Mouse (Mus musculus): Measurements from ENCODE around the gene Lpar3. TPM values are rescaled to one million over a fixed set of nuclear protein-coding genes. Genes with fewer than 3 reads are reported as not detected.

Lpar3 gene
- total RNA-seq, 1 experiment from 2014 or later: not detected

DNA sequence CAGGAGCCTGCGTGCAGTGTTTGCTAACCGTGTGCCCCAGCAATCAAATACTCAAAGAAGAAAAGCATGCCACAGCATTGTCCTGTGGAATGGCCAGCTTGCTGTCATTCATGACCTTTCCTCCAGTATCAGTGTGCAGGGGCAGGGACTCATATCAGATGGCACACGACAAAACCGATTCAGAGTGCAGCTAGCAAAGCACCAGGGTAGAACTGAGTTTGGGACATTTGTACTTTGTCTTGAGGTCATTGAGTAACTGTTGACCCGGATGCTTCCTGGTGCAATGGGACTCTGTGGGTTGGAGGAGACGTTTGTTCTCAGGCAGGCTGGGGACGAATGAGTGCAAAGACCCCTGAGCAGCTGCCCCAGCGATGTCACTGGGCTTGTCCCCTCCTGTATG lies 29.1 kb downstream of the Lpar3 start:
- ATAC-seq (replicated peaks; ENCODE audit: insufficient number of reproducible peaks, low FRiP score, low TSS enrichment, poor library complexity, severe bottlenecking): no peak

GRCm38 (mm10) chr3:146251771-146252170 lies 31.0 kb downstream of the Lpar3 start:
- no peak for ATAC-seq (replicated peaks; ENCODE audit: insufficient number of reproducible peaks, low FRiP score, low TSS enrichment, poor library complexity, severe bottlenecking)

DNA sequence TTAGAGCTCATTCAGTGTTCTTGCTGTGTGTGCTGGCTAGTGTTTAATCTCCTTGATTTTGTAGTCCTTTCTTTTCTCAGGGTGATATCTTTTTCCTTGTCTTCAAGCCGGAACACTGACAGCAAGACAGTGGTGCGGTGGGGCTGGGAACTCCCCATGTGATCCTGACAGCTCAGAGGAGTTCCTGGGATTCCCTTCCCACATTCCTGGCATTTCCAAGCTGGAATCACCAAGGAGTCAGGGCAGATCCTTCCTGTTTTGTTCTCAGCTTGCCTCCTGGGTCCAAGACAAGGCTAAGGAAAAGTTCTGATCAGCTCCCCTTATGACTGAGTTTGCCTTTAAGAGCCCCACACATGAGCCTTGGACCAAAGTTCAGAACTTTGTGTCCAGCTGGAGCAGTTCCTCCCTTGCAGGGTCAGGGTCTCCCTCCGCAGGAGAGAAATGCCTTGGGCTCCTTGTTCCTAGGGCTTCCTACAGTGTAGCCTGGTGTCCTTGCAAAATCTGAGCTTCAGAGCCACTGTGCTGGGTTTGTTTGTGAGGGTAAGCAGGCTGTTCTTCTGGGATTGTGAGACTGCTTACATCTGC lies 33.1 kb downstream of the Lpar3 start:
- no peak for ATAC-seq (replicated peaks; ENCODE audit: insufficient number of reproducible peaks, low FRiP score, low TSS enrichment, poor library complexity, severe bottlenecking)

DNA sequence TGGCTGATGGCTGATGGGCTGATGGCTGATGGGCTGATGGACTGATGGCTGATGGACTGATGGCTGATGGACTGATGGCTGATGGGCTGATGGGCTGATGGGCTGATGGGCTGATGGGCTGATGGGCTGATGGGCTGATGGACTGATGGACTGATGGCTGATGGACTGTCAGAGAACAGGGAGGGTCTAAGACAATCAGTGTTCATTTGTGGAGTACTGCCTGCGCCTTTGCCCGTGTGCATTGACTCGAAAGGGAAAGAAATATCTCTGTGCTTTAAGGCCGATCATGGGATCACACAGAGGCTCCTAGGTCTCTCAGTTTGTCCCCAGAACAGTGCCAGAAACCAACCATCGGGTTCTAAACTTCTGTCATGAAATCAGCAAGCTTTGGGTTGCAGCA lies 34.4 kb downstream of the Lpar3 start:
- ATAC-seq (replicated peaks; ENCODE audit: insufficient number of reproducible peaks, low FRiP score, low TSS enrichment, poor library complexity, severe bottlenecking): no peak

GRCm38 (mm10) chr3:146257483-146258122 lies 36.8 kb downstream of the Lpar3 start:
- ATAC-seq (replicated peaks; ENCODE audit: insufficient number of reproducible peaks, low FRiP score, low TSS enrichment, poor library complexity, severe bottlenecking): peak; percentile 55; the same call in 1 of the 2 replicates

DNA sequence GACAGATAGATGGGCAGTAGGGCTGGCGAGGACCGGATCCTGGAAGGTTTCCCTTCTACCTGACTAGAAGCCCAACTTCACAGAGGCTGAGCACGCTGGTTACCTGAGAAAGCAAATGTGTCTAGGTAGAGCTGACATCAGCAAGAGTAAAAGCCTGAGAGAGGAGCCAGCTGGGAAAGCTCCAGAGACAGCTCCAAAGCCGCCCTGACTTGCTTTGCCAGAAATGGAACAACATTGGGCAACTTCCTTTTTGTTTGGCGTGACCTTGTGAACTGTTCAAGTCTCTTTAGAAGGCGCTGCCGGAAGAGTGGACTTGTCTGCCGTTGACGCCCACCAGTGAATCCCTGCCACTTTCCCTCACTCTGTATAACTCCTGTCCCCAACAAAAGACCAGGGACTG lies 39.4 kb downstream of the Lpar3 start:
- no peak for ATAC-seq (replicated peaks; ENCODE audit: insufficient number of reproducible peaks, low FRiP score, low TSS enrichment, poor library complexity, severe bottlenecking)

- ATAC-seq (replicated peaks; ENCODE audit: insufficient number of reproducible peaks, low FRiP score, low TSS enrichment, poor library complexity, severe bottlenecking): no peak
Measured at GRCm38 (mm10) chr3:146260845-146261244, 40.1 kb downstream of the Lpar3 start.

DNA sequence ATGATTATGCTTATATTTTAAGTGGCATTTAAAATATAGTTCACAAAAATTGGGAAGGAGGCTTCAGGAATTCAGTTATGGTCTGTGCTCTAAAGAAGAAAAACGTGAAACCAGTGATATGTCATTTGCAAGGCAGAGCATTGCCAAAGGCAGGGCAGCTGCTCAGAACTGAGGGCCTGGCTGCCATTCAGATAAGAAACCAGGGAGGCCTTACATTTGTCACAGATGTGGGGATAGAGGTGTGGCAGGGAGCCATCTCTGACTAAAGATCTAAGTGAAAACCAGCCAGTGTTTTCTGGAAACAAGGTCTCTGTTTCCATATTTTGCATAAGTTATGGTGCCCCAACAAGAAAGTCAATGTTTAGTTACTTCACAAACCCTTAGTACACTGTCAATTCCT lies 41.8 kb downstream of the Lpar3 start:
- ATAC-seq (replicated peaks; ENCODE audit: insufficient number of reproducible peaks, low FRiP score, low TSS enrichment, poor library complexity, severe bottlenecking): no peak

GRCm38 (mm10) chr3:146264146-146264545 lies 43.4 kb downstream of the Lpar3 start:
- no peak for ATAC-seq (replicated peaks; ENCODE audit: insufficient number of reproducible peaks, low FRiP score, low TSS enrichment, poor library complexity, severe bottlenecking)

DNA sequence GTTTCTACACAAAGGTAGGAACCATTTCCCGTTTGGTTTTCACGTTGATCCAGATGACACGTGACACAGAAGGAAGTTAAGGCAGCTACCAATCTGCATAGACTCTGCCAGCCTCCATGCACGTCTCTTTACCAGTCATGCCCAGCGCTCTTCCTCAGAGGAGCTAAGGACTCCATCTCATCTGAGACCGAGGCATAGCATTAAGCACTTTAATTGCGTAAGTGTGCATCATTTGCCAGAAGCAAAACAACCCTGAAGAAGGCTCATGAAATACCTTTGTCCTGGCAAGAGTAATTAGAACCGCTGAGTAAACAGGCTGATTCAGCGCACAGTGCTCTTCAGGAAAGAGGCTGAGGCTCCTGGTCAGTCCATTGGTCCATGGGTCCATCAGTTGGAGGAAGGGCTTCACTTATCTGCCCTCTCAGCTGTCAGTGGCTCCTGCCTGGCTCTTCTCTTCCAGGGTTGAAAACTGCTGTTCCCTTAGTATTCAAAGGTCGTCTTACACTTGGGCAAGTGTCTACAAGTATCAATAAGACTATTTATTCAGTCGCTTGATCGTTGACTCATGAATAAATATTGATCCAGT lies 44.9 kb downstream of the Lpar3 start:
- no peak for ATAC-seq (replicated peaks; ENCODE audit: insufficient number of reproducible peaks, low FRiP score, low TSS enrichment, poor library complexity, severe bottlenecking)

DNA sequence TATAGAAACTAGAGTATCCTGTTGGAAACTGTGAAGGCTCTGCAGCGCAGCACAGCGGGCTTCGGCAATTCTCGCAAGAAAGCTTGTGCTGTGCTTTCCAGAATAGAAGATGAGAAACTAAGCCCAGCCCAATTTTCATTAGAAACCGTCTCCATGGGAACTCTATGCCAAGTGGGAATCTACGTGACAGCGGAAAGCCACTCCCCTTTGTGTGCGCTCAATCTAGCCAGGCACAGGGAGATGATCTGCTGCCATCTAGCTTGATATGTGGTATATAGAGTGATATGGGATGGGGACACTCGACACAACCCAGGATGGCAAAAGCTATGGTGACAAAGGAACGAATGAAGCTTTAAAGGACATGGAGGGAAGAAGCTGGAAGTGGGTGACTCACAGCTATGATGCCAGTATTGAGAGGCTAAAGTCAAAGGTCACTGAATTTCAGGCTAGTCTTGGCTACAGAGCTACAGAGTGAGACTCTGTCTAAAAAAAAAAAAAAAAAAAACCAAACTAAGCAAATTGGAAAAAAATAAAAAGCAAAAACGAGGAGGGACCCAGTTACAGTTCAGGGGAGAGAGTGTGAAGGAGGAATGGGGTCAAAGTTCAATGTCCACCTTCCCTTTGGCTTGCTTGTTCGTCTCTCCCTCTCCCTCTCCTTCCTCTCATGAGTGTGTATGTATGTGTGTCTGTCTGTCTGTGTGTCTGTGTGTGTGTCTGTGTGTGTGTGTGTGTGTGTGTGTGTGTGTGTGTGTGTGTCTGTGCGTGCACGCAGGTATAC lies 47.5 kb downstream of the Lpar3 start:
- ATAC-seq (replicated peaks; ENCODE audit: insufficient number of reproducible peaks, low FRiP score, low TSS enrichment, poor library complexity, severe bottlenecking): no peak

DNA sequence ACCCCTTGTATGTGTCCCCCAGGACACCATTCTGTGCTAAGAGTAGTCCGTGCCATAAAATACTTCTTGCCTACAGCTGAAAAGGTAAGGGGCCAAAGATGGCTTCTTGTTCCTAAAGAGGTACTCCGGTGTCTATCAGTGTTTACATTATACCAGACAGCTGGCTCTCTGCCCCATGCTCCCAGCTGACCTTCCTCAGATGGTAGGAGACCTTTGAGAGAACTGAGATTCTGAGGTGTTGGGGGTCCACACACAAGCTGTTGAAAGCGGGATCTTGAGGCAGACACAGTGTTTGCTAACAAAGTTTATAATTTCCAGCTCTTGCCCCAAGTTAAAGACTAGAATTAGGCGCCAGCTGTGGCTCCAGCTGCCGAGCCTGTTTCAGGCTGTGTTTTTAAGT lies 53.7 kb downstream of the Lpar3 start:
- ATAC-seq (replicated peaks; ENCODE audit: insufficient number of reproducible peaks, low FRiP score, low TSS enrichment, poor library complexity, severe bottlenecking): no peak

DNA sequence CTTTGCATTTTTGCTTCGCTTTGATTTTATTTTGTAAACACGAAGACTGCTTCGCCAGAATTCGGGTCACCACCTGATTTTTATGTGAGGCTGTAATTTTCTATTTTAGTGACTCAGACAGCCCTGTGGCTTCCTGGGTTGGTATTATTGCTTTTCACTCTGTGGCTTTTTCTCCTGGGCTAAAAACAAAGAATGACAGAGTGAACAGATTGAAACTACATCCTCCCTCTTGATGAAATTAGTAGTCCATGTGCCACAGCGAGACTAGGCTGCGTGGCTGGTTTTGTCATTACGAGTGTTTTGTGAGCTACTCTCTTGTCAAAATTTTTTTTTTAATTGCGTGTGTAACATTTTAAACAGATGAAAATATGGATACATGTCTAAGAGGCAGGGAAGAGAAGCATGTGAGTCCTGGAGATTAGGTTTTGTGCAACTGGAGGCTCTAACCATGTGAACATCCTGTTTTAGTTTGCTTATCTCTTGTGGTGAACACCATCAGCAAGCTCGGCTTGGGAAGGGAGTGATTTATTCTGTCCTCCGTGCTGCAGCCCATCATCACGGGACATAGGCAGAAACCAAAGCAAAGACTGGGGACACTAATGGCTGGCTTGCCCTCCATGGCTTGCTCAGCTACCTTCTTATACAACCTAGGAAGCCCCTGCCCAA lies 54.7 kb downstream of the Lpar3 start:
- ATAC-seq (replicated peaks; ENCODE audit: insufficient number of reproducible peaks, low FRiP score, low TSS enrichment, poor library complexity, severe bottlenecking): no peak

- no peak for ATAC-seq (replicated peaks; ENCODE audit: insufficient number of reproducible peaks, low FRiP score, low TSS enrichment, poor library complexity, severe bottlenecking)
Measured at GRCm38 (mm10) chr3:146276026-146276409, 55.3 kb downstream of the Lpar3 start.

DNA sequence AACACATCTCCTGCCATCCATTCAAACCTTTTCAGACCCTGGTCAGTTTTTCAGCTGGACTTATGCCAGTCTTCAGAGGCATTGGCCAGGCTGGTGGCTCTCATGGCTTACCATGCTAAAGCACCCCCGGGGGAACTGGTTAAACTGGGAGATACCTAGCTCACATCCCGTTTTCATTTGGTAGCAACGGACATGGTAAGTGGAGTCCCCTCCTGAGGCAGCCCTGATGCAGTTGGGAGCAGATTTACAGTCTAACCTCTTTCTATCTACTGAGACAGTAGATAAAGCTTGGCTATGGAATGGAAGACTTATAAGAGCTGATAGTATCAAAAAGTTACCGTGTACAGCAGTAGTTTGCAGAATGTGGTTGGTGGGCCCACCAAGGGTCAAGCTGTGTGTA lies 56.2 kb downstream of the Lpar3 start:
- no peak for ATAC-seq (replicated peaks; ENCODE audit: insufficient number of reproducible peaks, low FRiP score, low TSS enrichment, poor library complexity, severe bottlenecking)

GRCm38 (mm10) chr3:146277456-146277855 lies 56.7 kb downstream of the Lpar3 start:
- ATAC-seq (replicated peaks; ENCODE audit: insufficient number of reproducible peaks, low FRiP score, low TSS enrichment, poor library complexity, severe bottlenecking): no peak

DNA sequence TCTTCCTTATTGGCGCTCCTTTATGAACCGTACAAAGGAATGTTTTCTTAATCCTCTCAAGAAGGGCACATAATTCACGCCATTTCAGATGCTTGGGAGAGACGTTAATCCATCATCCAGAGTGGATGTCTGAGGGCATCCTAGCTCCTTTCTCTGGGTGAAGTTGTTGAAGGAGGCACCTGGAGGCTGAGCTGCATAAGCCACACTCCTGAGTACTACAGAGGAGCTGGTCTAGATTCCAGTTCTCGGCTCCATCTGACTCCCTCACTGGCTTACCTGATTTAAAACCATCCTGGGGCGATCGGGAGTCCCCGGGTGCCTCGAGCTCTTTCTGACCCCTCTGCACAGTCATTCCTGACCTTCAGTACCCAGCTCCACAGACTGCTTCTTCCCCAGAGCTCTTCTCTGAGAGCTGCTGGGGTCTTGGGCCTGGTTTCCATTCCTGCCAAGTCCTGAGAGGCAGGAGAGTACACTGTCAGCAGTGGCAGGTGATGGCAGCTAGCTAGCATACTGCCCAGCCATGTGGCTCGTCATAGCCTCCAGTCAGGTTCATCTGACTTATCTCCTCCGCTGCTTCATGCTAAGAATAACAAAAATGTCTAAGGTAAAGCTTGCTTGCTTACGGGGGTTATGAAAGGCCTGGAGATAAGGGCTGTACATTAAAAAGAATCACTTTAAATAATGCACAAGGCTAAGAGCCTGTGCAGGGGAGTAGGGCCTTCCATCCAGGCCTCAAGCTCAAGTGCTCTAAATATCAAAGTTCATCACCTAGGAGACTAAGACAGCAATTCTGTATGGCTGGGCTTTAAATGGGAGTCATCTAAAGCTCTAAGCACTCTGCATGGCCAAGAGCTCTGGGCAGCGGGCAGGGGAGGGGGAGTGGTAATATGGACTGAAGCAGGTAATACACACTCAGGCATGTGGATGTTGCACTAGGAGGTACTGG lies 57.7 kb downstream of the Lpar3 start:
- no peak for ATAC-seq (replicated peaks; ENCODE audit: insufficient number of reproducible peaks, low FRiP score, low TSS enrichment, poor library complexity, severe bottlenecking)

- ATAC-seq (replicated peaks; ENCODE audit: insufficient number of reproducible peaks, low FRiP score, low TSS enrichment, poor library complexity, severe bottlenecking): no peak
Measured at GRCm38 (mm10) chr3:146283732-146284361, 63.1 kb downstream of the Lpar3 start.
